Mouse (Mus musculus): ENCODE measurements at regions not wholly inside any gene's neighbourhood (a gene's known extent, or its start where the extent isn't known, plus 50 kb on each side); places are given as distances from the start of the nearest gene placed in this dataset.

GRCm38 (mm10) chr19:54498066-54498465 is 454.1 kb downstream of the Adra2a start:
- no peak for DNase-seq

- DNase-seq = no peak
Measured at GRCm38 (mm10) chr19:54533858-54534257, 489.9 kb downstream of the Adra2a start.

GRCm38 (mm10) chr19:54555351-54555750 is 511.4 kb downstream of the Adra2a start:
- no peak for DNase-seq

GRCm38 (mm10) chr19:54557984-54558383 is 514.0 kb downstream of the Adra2a start:
- DNase-seq = no peak

- DNase-seq = no peak
Measured at GRCm38 (mm10) chr19:54583574-54583973, 539.6 kb downstream of the Adra2a start.

GRCm38 (mm10) chr19:54584687-54585237 is 540.8 kb downstream of the Adra2a start:
- DNase-seq = no peak

GRCm38 (mm10) chr19:54585326-54585725 is 541.4 kb downstream of the Adra2a start:
- no peak for DNase-seq

- DNase-seq = no peak
Measured at GRCm38 (mm10) chr19:54603345-54603744, 523.7 kb downstream of the Gpam start.

- DNase-seq = no peak
Measured at GRCm38 (mm10) chr19:54605346-54605745, 521.7 kb downstream of the Gpam start.

- no peak for DNase-seq
Measured at GRCm38 (mm10) chr19:54616924-54617323, 510.1 kb downstream of the Gpam start.

All from thymus, postnatal 36 days (tissue).